Mouse (Mus musculus) G1E-ER4 (cell line): ENCODE measurements around the gene Dync1li2. TPM values are rescaled to one million over a fixed set of nuclear protein-coding genes. Genes with fewer than 3 reads are reported as not detected.

Experiments
- GATA1 ChIP-seq: IDR thresholded peaks from one replicate; pipeline ENCODE4 v1.8.0; 2012; ENCODE audit warnings: low read length, inconsistent platforms
- polyA plus RNA-seq: library from polyadenylated mRNA; stranded (reverse); fragments of >175 nt; gene quantifications from 2 replicates; pipeline ENCODE4 v1.2.3, GENCODE M21; 2012

Dync1li2 gene
- polyA plus RNA-seq: 22.0 and 28.3 TPM in 2 replicates

- no peak for TF ChIP-seq GATA1
These were observed at the start of gene Dync1li2 for GRCm38 (mm10) chr8:104442299-104443124. Gene Dync1li2 (minus strand): TSS chr8:104443047.

- no peak for TF ChIP-seq GATA1
These were observed 36.2 kb upstream of the Dync1li2 start for GRCm38 (mm10) chr8:104479091-104479490.

DNA sequence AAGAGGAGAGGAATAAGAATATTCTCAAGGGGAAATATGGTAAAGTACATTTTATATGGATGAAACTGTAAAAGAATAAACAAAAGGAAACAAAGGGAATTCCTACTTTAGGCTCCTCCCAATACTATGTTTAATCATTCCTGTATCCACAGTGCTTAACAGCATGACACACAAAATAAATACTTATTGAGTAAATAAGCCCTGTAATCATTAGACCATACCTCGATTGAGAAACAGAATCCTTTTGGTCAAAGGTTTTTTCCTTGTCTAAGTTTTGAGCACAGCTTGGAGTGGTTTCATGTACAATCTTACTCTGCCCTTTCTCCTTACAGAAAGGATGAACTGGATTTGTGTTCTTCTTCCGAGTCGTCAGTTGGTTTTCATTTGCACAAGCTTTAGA, 29.6 kb upstream of the Dync1li2 start:
- no peak for TF ChIP-seq GATA1

GRCm38 (mm10) chr8:104467463-104467862, 24.6 kb upstream of the Dync1li2 start:
- no peak for TF ChIP-seq GATA1

- no peak for TF ChIP-seq GATA1
These were observed 9.3 kb upstream of the Dync1li2 start for GRCm38 (mm10) chr8:104452177-104452576.

DNA sequence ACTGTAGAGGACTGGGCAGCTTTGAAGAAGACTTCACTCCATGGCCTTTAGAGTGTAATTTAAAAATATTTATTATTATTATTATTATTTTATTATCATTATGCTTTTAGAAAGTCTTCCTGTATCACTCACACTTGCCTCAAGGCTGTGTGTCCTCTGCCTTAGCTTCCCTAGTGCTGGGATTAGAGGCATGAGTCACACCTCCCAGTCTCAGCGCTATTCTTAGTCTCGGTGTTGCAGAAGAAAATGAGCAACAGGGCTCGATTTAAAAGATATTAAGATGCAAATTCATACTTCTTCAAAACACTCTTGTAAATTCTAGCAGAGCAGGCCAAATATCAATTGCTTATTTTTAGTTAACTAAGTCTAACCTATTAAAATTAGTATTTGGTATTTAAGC, 5.9 kb upstream of the Dync1li2 start:
- no peak for TF ChIP-seq GATA1

GRCm38 (mm10) chr8:104446016-104446415, 3.2 kb upstream of the Dync1li2 start:
- TF ChIP-seq GATA1: no peak

DNA sequence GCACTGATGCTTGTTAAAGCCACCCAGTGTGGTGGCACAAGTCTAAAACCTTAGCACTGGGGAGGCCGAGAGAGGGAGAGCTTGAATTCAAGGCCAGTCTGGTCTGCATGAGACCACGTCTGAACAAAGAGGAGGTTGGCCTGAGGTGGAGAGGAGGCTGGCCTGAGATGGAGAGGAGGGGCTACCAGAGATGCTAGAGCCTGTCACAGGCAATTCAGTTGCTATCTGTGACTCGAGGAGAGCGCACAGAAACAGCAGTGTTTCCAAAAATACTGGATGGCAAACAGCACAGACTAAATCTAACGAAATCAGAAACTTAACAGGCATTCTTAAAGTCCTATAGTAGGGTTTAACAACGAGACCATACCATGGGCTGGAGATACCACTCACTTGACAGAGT, 2.4 kb upstream of the Dync1li2 start:
- no peak for TF ChIP-seq GATA1

GRCm38 (mm10) chr8:104443125-104443679, 355 bp upstream of the Dync1li2 start:
- TF ChIP-seq GATA1: no peak

GRCm38 (mm10) chr8:104441613-104442012, 1.2 kb downstream of the Dync1li2 start:
- no peak for TF ChIP-seq GATA1

GRCm38 (mm10) chr8:104439461-104439860, 3.4 kb downstream of the Dync1li2 start:
- no peak for TF ChIP-seq GATA1

DNA sequence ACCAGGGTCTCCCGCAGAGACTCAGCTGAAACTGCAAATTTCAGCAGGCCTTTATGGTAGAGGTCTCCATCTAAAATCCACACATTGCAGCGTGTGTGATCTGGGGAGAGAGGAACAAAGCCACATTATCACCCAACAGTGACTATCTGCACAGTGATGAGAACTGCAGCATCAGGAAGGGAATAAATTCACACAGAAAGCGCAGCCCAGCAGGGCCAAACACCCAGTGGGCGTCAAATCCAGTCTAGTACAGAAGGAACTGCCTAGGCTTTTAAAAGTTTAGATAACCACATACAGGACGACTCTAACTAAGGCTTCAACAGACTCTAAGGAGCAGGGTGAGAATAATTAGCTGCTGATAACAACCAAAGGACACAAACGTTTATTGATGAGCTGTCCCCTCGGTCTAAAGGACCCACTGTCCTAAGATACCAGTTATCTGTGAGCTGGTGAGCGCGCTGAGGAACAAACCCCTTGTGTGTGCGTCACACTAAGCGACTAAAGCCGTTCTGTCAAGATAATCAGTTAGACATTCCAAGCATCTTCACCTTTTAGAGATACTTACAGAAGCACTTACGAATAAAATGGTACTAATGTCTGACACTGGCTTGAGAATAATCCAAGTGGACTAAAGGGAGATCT, 5.2 kb downstream of the Dync1li2 start:
- TF ChIP-seq GATA1: no peak

GRCm38 (mm10) chr8:104436591-104436990, 6.3 kb downstream of the Dync1li2 start:
- no peak for TF ChIP-seq GATA1

- no peak for TF ChIP-seq GATA1
These were observed 6.8 kb downstream of the Dync1li2 start for GRCm38 (mm10) chr8:104436038-104436437.

GRCm38 (mm10) chr8:104434826-104435354, 8.0 kb downstream of the Dync1li2 start:
- TF ChIP-seq GATA1: no peak

DNA sequence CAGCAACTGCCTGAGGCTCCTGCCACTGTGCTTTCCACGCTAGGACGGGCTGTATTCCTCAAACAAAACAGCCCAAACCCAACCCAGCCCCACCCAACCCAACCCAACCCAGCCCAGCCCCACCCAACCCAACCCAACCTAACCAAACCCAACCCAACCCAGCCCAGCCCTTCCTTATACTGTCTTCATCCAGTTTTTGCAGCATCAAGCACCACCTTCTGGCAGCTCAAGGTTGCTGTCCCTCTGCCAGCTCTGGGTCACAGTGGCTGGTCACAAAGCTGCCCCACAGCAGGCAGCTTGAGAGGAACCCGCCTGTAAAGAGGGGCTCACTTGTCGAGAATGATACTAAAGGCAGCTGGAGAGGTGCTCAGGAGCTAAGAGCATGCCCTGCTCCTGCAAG, 8.6 kb downstream of the Dync1li2 start:
- no peak for TF ChIP-seq GATA1
